Mouse (Mus musculus): Measurements from ENCODE around the gene Pon3.

The Pon3 gene

DNA sequence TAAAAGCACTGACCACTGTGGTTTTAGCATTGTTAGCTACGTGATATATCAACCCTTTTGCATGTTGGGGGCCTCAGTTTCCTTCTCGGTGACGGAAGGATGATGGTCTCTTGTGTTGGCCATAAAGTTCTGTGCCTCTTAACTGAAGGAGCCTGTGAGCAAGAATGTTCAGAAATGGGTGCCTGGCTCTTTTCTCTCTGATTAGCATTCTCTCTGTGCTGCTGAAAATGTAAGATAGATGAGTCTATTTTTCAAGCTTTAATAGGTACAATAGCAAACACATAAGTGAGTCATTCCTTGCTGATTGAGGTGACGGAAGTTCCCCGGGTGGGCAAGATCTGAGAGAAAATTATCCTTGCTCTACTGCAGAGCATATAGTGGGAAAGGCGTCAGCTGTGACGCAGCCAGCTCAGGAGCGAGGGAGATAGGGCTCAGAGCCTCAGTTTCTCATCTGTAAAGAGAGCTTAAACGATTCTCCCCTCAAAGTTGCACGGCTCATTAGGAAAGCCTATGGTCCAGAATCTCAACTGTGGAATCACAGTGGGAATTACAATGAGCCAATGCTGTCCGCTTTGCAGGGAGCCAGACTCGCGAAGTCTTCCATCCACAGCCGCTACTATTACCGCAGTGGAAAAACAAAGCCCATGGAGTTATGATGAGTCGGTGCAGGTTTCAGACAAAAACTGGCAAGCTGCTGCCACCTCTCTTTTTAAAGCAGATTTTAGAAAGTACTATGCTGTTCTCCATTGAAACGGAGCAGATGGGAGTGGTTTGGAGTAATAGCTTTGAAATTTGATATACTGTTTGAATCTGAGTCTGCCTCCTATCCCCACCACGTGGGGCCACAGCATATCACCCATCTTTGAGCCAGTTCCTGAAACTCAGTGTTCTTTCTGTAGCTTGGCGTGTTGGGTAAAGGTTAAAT lies 77.9 kb downstream of the Pon3 start:
- DNase-seq = no peak

DNA sequence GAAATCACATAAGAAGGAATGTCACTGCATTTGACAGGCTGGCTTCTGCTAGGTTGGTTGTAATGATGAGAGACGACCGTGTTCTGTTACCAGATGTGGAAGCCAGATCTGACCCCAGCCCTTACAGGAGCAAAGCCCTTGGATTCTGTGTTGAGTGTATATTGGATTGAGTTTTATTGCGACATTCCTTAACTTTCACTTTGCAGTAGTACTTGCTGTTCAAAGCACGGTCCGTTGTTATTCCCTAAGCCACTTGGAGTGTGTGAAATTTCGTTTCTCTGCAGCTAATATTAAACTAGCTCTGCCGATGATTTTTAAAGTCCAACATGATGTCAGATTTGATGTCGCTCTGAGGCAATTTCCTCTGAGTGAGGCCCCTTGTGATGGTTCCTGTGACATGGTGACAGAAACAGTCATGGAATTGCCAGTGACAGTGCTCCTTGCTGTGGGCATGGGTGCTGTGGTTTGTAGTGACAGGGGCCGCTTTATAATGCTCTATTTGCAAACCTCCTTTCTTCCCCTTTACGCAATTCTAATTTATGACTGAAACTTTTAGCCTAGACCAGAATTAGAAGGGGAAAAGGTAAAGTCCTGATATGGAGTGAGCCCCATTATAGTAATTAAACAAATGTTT lies 81.8 kb downstream of the Pon3 start:
- DNase-seq = no peak

DNA sequence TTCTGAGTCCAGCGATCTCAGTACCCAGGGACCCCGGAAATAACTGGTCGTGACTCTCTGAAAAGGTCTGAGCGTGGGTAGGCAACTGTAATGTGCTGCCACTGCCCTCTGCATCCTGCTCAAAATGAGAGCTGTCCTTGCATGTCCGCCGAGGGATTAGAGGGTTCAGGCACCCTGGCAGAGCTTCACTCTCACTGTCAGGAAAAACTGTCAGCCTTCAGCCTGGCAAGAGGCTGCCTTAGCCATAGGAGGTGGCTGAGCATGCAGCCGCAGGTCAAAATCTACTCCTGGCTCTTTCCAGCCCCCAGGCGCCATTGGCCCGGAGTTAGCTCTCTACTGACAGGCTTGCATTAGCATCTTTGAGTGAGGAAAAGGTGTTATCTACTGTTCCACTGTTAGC lies 83.5 kb downstream of the Pon3 start:
- DNase-seq = no peak

DNA sequence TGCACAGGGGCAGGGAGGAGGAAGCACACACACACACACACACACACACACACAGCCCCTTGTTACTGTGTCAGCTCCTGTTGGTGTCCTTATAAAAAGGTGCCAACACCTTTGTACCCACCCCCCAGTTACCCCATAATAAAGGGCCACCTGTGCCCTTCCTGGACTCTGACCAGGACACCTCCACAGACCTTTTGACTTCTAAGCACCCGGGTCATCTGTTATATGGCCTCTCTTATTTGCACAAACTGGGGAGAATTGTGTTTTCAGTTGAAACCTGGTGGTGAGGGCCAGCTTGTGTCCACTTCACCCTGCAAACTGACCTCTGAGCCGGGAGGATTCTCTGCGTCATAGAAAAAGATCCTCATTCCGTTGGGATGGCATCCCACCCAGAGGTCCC lies 84.7 kb downstream of the Pon3 start:
- no peak for DNase-seq

Measured in kidney, adult 11 months (tissue).